Comparison of ENCODE assay signal across 18 mouse cellular contexts in genomic region chr2:105416046-105416659, GRCm38 (mm10). TPM values are rescaled to one million over a fixed set of nuclear protein-coding genes. Genes with fewer than 3 reads are reported as not detected.
DNase-seq lines count a peak whose midpoint lies in the region; ATAC-seq lines count a peak whose summit lies in the region.
"Had no signal": no experiment of that assay in that cellular context is flagged by ENCODE, and none has a peak within 500 bp of the region (broad histone marks: within the 10 kb centered on the region; RNA-seq: fewer than 3 reads in every experiment).

No protein-coding gene starts in this region.

- 0 out of 2 replicates have a peak overlapping the region, but pooled peaks have one; percentile 34 for H3K27ac ChIP-seq in embryonic facial prominence, embryonic 15.5 days (replicated peaks)
- H3K27ac ChIP-seq: heart, adult 2 months; limb, embryonic 10.5 days; liver, embryonic 15.5 days; macrophage had no signal

- peaks cover 17% of the 10 kb centered on the region; the same call in 1 of the 2 replicates for H3K4me1 ChIP-seq in embryonic facial prominence, embryonic 15.5 days

- DNase-seq in left cerebral cortex, adult 11 months (ENCODE audit: low spot score) = peak; percentile 21
- DNase-seq in left cerebral cortex, postnatal 10 days (ENCODE audit: extremely low spot score in 1 of 2, low spot score in 2 of 2) = no peak
- peak; percentile 44 to 58 for DNase-seq in frontal cortex, adult 2 months (ENCODE audit: extremely low spot score in 1 of 2, low spot score in 1 of 2)
- peak; percentile 16 to 25 for DNase-seq in left cerebral cortex, postnatal 36 days (ENCODE audit: low spot score in 2 of 2)
- no peak for DNase-seq in B cell, adult 2 months
- DNase-seq in T-cell, adult 2 months (ENCODE audit: low spot score) = no peak
- no peak for DNase-seq in ovary, postnatal 14 days (ENCODE audit: low spot score)
- DNase-seq: adrenal gland, adult 2 months; heart, adult 2 months; heart, postnatal 14 days; kidney, adult 11 months had no signal

- no peaks in the 10 kb centered on the region for H3K27me3 ChIP-seq in embryonic facial prominence, embryonic 15.5 days
- H3K27me3 ChIP-seq: CH12.LX; liver, embryonic 15.5 days; Patski had no signal

- no peak overlapping the region for H3K4me3 ChIP-seq in embryonic facial prominence, embryonic 15.5 days (replicated peaks)
- H3K4me3 ChIP-seq: heart, adult 2 months; limb, embryonic 10.5 days; liver, embryonic 15.5 days; myocyte had no signal

- H3K4me2 ChIP-seq in embryonic facial prominence, embryonic 15.5 days (replicated peaks) = no peak overlapping the region
- H3K4me2 ChIP-seq: liver, embryonic 15.5 days had no signal

- no peak overlapping the region for H3K9ac ChIP-seq in embryonic facial prominence, embryonic 15.5 days
- H3K9ac ChIP-seq: liver, embryonic 15.5 days had no signal

- intact Hi-C loops in left cerebral cortex, postnatal 10 days (cut with DNase I) = no loop called here
- intact Hi-C loops in left cerebral cortex, postnatal 36 days (cut with DNase I) = no loop called here

- no peaks in the 10 kb centered on the region for H3K36me3 ChIP-seq in embryonic facial prominence, embryonic 15.5 days
- H3K36me3 ChIP-seq: limb, embryonic 10.5 days; liver, embryonic 15.5 days had no signal

- ATAC-seq in embryonic facial prominence, embryonic 15.5 days (ENCODE audit: insufficient number of reproducible peaks, low FRiP score, low TSS enrichment, low read depth) = no peak

- no peaks in the 10 kb centered on the region for H3K9me3 ChIP-seq in embryonic facial prominence, embryonic 15.5 days (replicated peaks)
- H3K9me3 ChIP-seq: limb, embryonic 10.5 days; liver, embryonic 15.5 days had no signal

- WGBS in embryonic facial prominence, embryonic 15.5 days = 52% methylated on average over 7 of the region's 7 CpGs

RNA-seq across cellular contexts. Expression of gene Rcn1, which starts 17.0 kb away (rescaled TPM):
- total RNA-seq in left cerebral cortex, postnatal 10 days (2021) = 10 to 100 TPM; 47.1 to 53.3 TPM
- polyA plus RNA-seq in embryonic facial prominence, embryonic 15.5 days (2015; fragmentation: Nextera tagmentation; extraction: Ambion mirVana) = 257 and 259 TPM in 2 replicates
- polyA plus RNA-seq in frontal cortex, adult 2 months (2012; rRNA removed) = 16.8 and 18.8 TPM in 2 replicates
- 10 to 100 TPM; 22.3 to 22.9 TPM for total RNA-seq in left cerebral cortex, postnatal 36 days (2021)

Comparison
In these comparisons a context has a peak if more than half of its experiments do, and no peak if none do; other contexts are left out.
1. DNase-seq: peak in left cerebral cortex, adult 11 months (single experiment), frontal cortex, adult 2 months (2 of 2) and left cerebral cortex, postnatal 36 days (2 of 2); none in left cerebral cortex, postnatal 10 days (0 of 2), B cell, adult 2 months (0 of 2), T-cell, adult 2 months (single experiment) and ovary, postnatal 14 days (single experiment).